Mouse (Mus musculus) forebrain, embryonic 12.5 days (tissue): ENCODE data around the gene Rpl28. TPM values are rescaled to one million over a fixed set of nuclear protein-coding genes. Genes with fewer than 3 reads are reported as not detected.

Experiments used
- ATAC-seq: fragments of 200-750 bp; cut with Nextera tagmentation; 2 replicates; pipeline ENCODE4 v1.8.0; 2017; ENCODE audit warnings: moderate TSS enrichment; ENCODE audit not compliant: low FRiP score
- H3K27ac ChIP-seq: fragments of 300-500 bp; sonication (generic); 2 replicates; pipeline ENCODE4 v1.5.1; 2016; ENCODE audit warnings: mild to moderate bottlenecking
- H3K27me3 ChIP-seq: fragments of 300-500 bp; sonication (generic); 2 replicates; pipeline ENCODE4 v1.6.1; 2016; ENCODE audit warnings: mild to moderate bottlenecking
- H3K36me3 ChIP-seq: fragments of 300-500 bp; sonication (generic); replicated peaks from 2 replicates; pipeline ENCODE4 v1.6.1; 2016; ENCODE audit warnings: mild to moderate bottlenecking
- H3K4me1 ChIP-seq: fragments of 300-500 bp; sonication (generic); 2 replicates; pipeline ENCODE4 v1.6.1; 2016
- H3K4me2 ChIP-seq: fragments of 300-500 bp; sonication (generic); 2 replicates; pipeline ENCODE4 v1.6.1; 2016; ENCODE audit warnings: mild to moderate bottlenecking, moderate library complexity
- H3K4me3 ChIP-seq: fragments of 300-500 bp; sonication (generic); replicated peaks from 2 replicates; pipeline ENCODE4 v1.5.1; 2016; ENCODE audit warnings: mild to moderate bottlenecking
- H3K9ac ChIP-seq: fragments of 300-500 bp; sonication (generic); 2 replicates; pipeline ENCODE4 v1.6.1; 2016; ENCODE audit warnings: mild to moderate bottlenecking
- H3K9me3 ChIP-seq: fragments of 300-500 bp; sonication (generic); 2 replicates; pipeline ENCODE4 v1.6.1; 2016
- WGBS: fragments of 180-500 bp; shearing (Covaris S2); methylation state at CpG from one replicate; pipeline ENCODE4 v1.1.7; 2016; 5-methylcytosine and 5-hydroxymethylcytosine counted together
- polyA plus RNA-seq: library from polyadenylated mRNA; unstranded; fragments of >200 nt; fragmentation: Nextera tagmentation; extraction: Ambion mirVana; gene quantifications from 2 replicates; pipeline ENCODE4 v1.2.1, GENCODE M21; 2016

The Rpl28 gene
- polyA plus RNA-seq, 1 experiment from 2014 or later = 306 TPM

DNA sequence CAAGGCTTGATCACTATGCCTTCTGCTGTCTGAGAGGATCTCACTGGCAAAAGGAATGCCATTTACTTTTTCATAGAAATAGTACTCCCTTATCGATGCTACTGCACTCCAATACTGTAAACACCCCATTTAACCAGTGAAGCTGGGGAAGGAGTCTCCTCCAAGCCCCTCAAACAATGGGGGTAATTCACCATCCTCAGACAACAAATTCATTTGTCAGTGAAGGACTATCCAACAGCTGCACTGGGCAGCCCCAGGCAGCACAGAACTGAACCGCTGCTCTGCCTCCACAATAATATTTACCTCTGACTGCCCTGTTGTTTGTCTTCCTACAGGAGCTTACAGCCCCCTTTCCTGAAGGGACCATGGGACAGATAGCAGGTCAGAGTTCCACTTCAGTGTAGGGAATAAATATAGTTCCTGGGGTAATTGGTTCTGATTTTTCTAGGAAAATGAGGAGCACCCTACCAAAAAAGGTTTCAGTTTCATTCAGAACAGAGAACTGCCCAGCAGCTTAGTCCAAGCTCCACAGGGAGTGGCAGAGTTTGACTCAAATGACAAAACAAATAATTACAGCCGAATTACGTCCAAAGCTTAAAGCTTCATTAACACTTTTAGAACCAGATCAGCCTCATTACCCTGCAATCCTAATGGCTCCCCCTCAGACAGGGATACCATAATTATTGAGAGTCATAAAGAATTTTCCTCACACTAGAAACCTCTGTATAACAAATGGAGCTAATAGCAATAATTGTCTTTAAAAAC, 27.5 kb upstream of the Rpl28 start:
- Histone ChIP-seq H3K4me3 (no peak overlapping the region), H3K4me1 (peaks cover 16% of the 10 kb centered on the region), H3K9me3 (no peaks in the 10 kb centered on the region), H3K27me3 (peaks cover 5% of the 10 kb centered on the region), H3K4me2 (0 out of 2 replicates have a peak overlapping the region, but pooled peaks have one; percentile 6), H3K9ac (no peak overlapping the region), H3K36me3 (no peaks in the 10 kb centered on the region), H3K27ac (no peak overlapping the region)
- 5% methylated on average over 4 of the region's 4 CpGs for WGBS
- ATAC-seq = no peak

DNA sequence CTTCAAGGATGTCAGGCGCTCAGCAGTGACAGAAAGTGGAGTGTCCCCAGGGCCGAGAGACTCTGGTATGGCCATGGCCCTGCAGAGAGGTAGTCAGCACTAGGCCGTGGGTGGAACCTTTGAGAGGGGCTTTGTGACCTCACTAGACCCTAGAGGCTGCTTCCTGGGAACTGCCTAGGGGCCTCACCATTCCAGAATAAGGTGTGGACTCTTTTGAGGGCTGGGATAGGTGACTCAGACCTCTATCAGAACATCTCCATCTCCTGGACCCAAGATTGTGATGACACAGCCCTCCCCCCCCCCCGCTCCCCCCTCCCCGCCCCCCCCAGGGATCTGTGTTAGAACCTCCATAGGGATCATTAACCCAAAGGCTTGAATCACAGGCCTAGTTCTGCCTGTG, 21.5 kb upstream of the Rpl28 start, which contains the start of gene Fam71e2:
Gene Fam71e2, minus strand, starts transcription at position 101 of the 400 bp plus-strand sequence.
- no peak within 1 kb of the TSS for H3K4me2 ChIP-seq
- no peaks in the 10 kb centered on the region for H3K9me3 ChIP-seq
- ATAC-seq = no peak
- 77% methylated on average over 5 of the region's 5 CpGs for WGBS
- no peaks in the 10 kb centered on the region for H3K4me1 ChIP-seq
- peaks cover 31% of the 10 kb centered on the region for H3K27me3 ChIP-seq
- no peak within 1 kb of the TSS for H3K4me3 ChIP-seq
- H3K27ac ChIP-seq = no peak within 1 kb of the TSS
- no peak within 1 kb of the TSS for H3K9ac ChIP-seq
- no peaks in the 10 kb centered on the region for H3K36me3 ChIP-seq

DNA sequence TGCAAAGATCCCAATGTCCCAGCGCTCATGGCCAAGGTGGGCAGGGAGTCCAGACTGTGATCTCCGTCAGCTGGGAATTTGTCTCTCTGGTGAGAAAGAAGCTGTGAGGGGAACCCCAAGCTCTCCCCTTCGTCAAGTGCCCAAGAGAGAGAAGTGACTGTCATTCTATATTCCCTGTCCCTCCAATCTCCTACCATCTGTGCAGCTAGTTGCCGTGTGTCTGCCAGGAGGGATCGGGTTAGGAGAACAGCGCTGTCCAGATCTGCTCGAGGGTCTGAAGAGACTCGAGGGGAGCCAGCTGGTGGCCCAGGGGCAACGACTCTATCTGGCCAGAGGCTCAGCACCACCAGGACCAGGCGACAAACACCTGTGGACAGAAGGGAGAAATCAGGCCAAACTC, 16.5 kb upstream of the Rpl28 start:
- Histone ChIP-seq H3K9me3 (no peaks in the 10 kb centered on the region), H3K27me3 (peaks cover 68% of the 10 kb centered on the region), H3K4me1 (peaks cover 12% of the 10 kb centered on the region), H3K36me3 (no peaks in the 10 kb centered on the region), H3K4me2 (no peak overlapping the region), H3K27ac (no peak overlapping the region), H3K4me3 (no peak overlapping the region), H3K9ac (no peak overlapping the region)
- WGBS = 54% methylated on average over 10 of the region's 10 CpGs
- no peak for ATAC-seq

DNA sequence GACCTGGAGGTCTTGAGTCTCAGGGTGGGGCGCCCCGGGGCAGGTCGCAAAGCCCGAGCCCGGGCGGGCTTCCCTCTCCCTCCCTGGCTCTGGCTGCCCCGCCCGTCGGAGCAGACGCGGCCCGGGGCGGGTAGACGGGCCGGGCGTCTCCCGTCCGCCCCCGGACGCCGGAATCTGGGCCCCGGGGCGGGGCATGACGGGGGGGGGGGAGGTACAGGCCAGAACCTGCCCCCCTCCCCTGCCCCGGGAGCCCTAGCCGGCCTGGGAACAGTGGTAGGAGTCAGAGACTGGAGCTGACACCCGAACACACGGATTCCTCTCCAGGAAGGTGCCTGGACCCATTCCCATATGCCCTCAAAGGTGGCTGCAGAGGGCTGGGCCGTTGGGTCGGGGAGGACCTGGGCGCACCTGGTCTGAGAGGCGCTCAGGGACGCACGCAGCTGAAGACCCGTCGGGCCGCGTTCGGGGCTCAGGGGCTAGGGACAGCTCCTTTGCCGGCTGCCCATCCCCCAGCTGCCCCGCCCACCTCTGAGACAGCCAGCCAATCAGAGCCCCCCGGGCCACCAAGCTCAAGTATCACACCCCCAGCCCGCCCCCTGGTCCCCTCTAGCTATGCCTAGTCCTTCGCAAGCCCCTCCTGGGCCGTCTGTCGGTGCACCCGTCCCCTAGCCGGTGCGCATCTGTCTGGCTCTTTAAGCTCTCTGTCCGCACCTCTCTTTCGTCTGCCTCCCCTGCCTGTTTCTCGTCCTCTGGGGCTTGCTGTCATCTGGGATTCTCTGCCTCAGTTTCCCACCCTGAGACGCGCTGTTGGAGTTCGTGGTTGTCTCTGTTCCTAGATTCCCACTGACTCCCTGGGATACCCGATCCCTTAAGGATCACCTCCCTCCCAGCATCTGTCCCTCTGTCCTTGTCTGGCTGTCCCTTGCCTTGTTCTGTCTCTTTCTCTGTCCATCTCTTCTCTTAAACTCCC, 15.5 kb upstream of the Rpl28 start:
- peak overlapping the region; percentile 42 for H3K9ac ChIP-seq
- no peaks in the 10 kb centered on the region for H3K9me3 ChIP-seq
- H3K27me3 ChIP-seq = peaks cover 74% of the 10 kb centered on the region
- no peak overlapping the region for H3K27ac ChIP-seq
- peak overlapping the region; percentile 50 for H3K4me2 ChIP-seq
- ATAC-seq = peak; percentile 87
- H3K4me3 ChIP-seq = peak overlapping the region; percentile 34
- no peaks in the 10 kb centered on the region for H3K36me3 ChIP-seq
- H3K4me1 ChIP-seq = peaks cover 12% of the 10 kb centered on the region
- 2% methylated on average over 42 of the region's 56 CpGs for WGBS

DNA sequence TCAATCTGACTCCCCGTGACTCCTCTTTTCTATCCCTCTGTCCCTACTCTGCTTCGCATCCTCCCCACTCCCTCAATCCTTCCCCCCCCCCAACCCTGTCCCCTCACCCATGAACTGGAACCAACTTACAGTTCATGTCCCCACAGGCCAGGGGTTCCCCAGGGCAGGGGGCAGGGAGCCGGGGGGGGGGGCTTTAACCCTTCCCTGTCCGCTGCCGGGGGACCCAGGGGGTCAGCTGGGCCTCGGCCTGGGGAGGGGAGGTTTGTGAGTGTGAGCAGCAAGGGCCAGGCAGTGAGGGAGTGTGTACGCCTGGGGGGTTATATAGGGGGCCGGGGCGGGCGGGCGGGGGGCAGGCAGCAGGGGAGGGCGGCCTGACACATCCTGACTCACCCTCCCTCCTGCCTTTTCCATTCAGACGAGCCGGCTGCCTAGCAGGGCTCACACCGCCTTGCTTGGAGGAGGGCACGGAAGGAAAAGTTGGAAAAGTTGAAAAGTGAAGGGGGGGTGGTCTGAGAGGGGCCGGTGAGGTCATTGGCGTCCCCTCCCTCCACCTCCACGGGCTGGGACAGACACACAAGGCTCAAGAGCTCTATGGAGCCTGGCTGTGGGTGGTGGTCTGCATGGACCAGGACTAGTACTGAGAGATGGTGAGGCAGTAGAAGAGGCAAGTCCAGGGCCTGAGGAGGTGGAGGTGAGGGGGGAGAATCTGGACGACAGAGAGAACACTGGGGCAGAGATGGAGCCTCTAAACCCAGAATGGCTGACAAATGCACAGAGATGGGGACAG, 14.6 kb upstream of the Rpl28 start:
- WGBS = 3% methylated on average over 19 of the region's 20 CpGs
- 0 out of 2 replicates have a peak overlapping the region, but pooled peaks have one; percentile 34 for H3K4me3 ChIP-seq
- H3K27me3 ChIP-seq = peaks cover 81% of the 10 kb centered on the region
- H3K9ac ChIP-seq = peak overlapping the region; percentile 7; the same call in 1 of the 2 replicates
- no peak for ATAC-seq
- no peak overlapping the region for H3K27ac ChIP-seq
- H3K4me2 ChIP-seq = peak overlapping the region; percentile 50; the same call in 1 of the 2 replicates
- H3K36me3 ChIP-seq = no peaks in the 10 kb centered on the region
- H3K4me1 ChIP-seq = peaks cover 12% of the 10 kb centered on the region
- no peaks in the 10 kb centered on the region for H3K9me3 ChIP-seq

DNA sequence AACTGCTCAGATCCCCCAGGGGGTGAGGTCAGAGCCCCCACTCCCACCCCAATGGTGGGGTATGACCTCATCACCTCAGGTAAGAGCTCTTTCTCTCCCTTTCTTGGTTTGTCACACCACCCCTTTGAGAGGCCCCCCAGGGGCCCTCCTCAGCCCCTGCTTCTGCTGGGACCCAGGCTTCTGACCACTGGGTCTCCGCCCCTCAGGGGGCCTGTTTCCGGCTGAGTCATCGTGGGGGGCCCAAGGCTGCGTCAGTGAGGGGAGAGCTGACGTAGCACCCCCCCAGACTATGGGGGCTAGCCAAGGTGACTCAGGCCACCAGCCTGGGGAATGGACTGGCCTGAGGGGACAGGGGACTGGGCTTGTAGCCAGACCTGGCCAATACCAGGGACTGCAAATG, 12.8 kb upstream of the Rpl28 start:
- Histone ChIP-seq H3K4me3 (no peak overlapping the region), H3K27me3 (peaks cover 81% of the 10 kb centered on the region), H3K9ac (no peak overlapping the region), H3K4me2 (no peak overlapping the region), H3K36me3 (no peaks in the 10 kb centered on the region), H3K4me1 (peaks cover 12% of the 10 kb centered on the region), H3K27ac (no peak overlapping the region), H3K9me3 (no peaks in the 10 kb centered on the region)
- 44% methylated on average over 5 of the region's 5 CpGs for WGBS
- ATAC-seq = no peak

DNA sequence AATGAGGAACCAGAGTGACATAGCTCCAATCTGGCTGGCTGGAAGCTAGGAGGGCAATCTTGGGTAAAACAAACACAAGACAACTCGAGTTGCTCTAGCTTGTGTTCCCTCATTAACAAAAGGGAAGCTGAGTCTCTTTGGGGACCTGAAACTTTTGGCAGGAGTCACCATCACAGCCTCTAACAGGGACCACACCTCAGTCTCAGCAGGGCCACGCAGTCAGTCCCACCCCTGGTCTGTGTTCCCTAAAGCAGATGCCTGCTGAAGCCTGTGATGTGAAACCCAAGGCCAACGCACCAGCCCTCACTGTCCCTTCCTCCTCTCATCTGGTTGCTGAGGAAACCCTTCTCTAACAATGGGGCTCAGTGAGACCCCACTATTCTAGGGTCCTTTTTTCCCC, 10.5 kb upstream of the Rpl28 start:
- peaks cover 68% of the 10 kb centered on the region for H3K27me3 ChIP-seq
- no peak for ATAC-seq
- no peak overlapping the region for H3K4me2 ChIP-seq
- H3K4me1 ChIP-seq = peaks cover 8% of the 10 kb centered on the region
- no peak overlapping the region for H3K27ac ChIP-seq
- H3K4me3 ChIP-seq = no peak overlapping the region
- H3K9ac ChIP-seq = no peak overlapping the region
- no peaks in the 10 kb centered on the region for H3K36me3 ChIP-seq
- 50% methylated on average over 3 of the region's 3 CpGs for WGBS
- no peaks in the 10 kb centered on the region for H3K9me3 ChIP-seq

DNA sequence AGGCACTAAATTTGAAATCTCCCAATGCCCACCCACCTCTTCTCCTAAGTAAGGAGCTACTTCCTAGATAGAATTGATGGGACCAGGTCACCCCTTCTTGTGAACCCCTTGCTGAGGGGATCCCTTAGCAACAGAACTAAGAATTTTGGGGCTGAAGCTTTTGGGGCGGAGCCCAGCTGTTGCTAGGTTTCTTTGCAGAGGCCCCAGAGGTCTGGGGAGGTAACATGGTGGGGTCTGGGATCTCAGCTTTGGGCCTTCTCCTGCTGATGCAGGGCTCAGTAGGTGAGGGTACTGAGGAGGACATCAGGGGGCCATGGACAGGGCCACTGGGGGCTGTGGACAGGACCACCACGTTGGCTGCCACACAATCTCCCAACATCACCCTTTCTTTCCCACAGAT, 9.9 kb upstream of the Rpl28 start, which contains the start of the genes Il11 and Tmem190:
Gene Il11, minus strand, starts transcription at position 101 of the 400 bp plus-strand sequence.
Gene Tmem190, plus strand, starts transcription at position 179 of the 400 bp plus-strand sequence.
- Histone ChIP-seq H3K36me3 (no peaks in the 10 kb centered on the region), H3K27me3 (peaks cover 68% of the 10 kb centered on the region), H3K9ac (no peak within 1 kb of the TSS), H3K4me2 (no peak within 1 kb of the TSS), H3K27ac (no peak within 1 kb of the TSS), H3K4me1 (peaks cover 2% of the 10 kb centered on the region), H3K9me3 (no peaks in the 10 kb centered on the region), H3K4me3 (no peak within 1 kb of the TSS)
- no peak for ATAC-seq
- WGBS = 80% methylated on average over 2 of the region's 2 CpGs

DNA sequence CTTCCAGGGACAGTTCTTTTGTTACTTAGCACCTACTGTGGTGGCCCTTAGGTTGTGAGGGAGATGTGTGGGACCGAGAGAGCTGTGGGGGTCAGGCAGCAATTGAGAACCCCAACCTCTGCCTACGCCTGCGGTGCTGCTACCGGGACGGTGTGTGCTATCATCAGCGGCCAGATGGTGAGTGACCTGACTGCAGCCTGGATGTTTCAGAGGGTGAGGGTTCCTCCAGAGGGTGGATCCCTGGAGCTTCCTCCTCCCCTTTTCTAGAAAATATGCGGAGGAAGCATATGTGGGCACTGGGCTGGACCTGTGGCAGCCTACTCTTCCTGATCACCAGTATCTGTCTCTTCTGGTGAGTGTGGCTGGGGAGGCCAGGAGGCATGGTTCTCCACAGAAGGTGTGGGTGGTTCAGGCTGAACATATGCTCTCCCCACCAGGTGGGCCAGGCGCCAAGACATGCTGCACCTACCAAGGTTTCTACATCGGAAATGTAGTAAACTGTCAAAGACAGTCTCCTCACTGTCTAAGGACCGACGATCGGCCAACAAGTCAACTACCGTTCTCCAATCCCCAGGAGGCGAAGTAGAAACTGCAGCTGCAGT, 8.9 kb upstream of the Rpl28 start:
- Histone ChIP-seq H3K4me2 (no peak overlapping the region), H3K9me3 (no peaks in the 10 kb centered on the region), H3K4me1 (peaks cover 6% of the 10 kb centered on the region; the same call in 1 of the 2 replicates), H3K27ac (no peak overlapping the region), H3K27me3 (peaks cover 64% of the 10 kb centered on the region), H3K36me3 (no peaks in the 10 kb centered on the region), H3K4me3 (no peak overlapping the region), H3K9ac (no peak overlapping the region)
- WGBS = 92% methylated on average over 14 of the region's 14 CpGs
- ATAC-seq = no peak

DNA sequence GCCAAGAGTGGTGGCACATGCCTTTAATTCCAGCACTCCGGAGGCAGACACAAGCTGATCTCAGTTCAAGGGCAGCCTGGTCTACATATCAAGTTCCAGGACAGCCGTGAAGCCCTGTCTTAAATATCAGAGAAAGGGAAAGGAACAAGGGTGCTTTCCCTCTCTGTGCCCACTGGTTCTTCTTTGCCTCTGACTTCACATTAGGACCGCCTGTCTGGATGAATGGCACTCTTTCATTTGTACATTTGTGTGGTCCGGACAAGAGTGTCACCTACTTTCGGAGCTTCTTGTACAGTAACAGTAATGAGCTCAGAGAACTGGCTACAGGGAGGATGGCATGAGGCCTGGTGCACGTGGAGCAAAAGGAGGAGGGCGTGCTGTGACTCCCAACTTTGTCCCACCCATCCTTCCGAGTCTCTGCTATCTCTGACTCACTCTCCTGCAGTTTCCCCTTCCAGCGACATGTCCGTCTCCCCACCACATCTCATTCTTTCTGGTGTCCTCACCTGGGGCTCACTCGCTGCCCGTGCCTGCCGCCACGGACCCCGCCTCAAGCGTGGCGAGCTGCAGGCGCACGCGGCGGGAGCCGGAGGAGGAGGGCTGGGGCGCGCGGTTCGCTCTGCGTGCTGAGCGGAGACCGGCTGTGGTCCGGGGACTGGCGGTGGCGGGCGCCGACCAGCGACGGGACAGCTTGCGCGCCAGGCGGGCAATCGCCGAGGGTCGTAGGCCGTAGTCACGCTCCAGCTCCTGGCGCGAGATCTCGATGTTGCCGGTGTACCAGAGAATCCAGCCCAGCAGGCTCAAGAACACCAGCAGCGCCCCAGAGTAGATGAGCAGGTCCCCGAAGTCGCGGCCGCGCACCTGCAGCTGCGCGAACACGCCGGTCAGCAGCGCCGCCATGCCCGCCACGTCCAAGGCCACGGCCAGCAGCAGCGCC, 3.9 kb upstream of the Rpl28 start:
- H3K4me2 ChIP-seq = peak overlapping the region; percentile 88
- H3K4me1 ChIP-seq = peaks cover 16% of the 10 kb centered on the region
- no peaks in the 10 kb centered on the region for H3K9me3 ChIP-seq
- H3K36me3 ChIP-seq = peaks cover 3% of the 10 kb centered on the region
- ATAC-seq = peak; percentile 70
- H3K9ac ChIP-seq = peak overlapping the region; percentile 82
- H3K4me3 ChIP-seq = peak overlapping the region; percentile 58
- H3K27ac ChIP-seq = 0 out of 2 replicates have a peak overlapping the region, but pooled peaks have one; percentile 9
- peaks cover 38% of the 10 kb centered on the region for H3K27me3 ChIP-seq
- WGBS = 2% methylated on average over 59 of the region's 64 CpGs
